Mouse (Mus musculus) lung, adult 2 months (tissue): ENCODE results near the gene Nat8l.

Experiments used
- CTCF ChIP-seq: fragments of 200-500 bp; IDR thresholded peaks from 2 replicates; pipeline ENCODE4 v1.5.1; 2011; ENCODE audit warnings: mild to moderate bottlenecking, low read length, control low read depth; ENCODE audit not compliant: insufficient read depth
- POLR2A ChIP-seq: fragments of 200-500 bp; IDR thresholded peaks from 2 replicates; pipeline ENCODE4 v1.6.1; 2011; ENCODE audit warnings: low read depth, mild to moderate bottlenecking, control low read depth, low read length, borderline replicate concordance; ENCODE audit errors: extremely low read depth

GRCm38 (mm10) chr5:33998505-33998877 lies 2.7 kb downstream of the Nat8l start:
- TF ChIP-seq POLR2A (no peak), CTCF (no peak)
